In the genomic region with DNA sequence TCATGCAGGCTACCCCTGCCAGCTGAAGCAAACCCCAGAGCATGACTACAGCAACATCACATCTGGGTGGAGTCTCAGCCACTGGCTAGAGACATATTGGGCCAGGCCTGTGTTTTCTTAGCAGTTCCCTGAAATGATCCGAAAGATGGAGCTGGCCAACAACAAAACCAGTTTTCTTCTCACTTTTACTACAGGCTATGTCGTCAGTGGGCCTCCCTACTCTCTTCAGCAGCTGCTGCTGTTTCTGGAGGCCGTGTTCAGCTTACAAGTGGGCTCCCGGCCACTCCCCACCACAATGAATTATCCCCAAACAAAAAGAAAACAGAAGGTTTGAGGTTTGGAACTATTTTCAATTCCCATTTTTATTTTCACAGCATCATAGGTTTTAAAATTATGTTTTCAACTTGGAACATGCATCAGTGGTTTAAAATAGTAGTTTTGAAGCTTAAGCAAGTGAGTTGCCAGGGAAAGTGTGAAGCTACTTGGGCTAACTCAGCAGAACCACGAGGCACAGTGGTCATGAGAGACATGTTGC, we compare ENCODE assay signal across 22 mouse cellular contexts.
DNase-seq lines count a peak whose midpoint lies in the region.
"Had no signal": no experiment of that assay in that cellular context is flagged by ENCODE, and none has a peak within 500 bp of the region (broad histone marks: within the 10 kb centered on the region; RNA-seq: fewer than 3 reads in every experiment).

No protein-coding gene starts in this region.

- WGBS in heart, embryonic 10.5 days: 72% methylated on average over 5 of the region's 5 CpGs

- H3K36me3 ChIP-seq in heart, embryonic 10.5 days: no peaks in the 10 kb centered on the region
- H3K36me3 ChIP-seq: embryonic facial prominence, embryonic 12.5 days; forebrain, embryonic 15.5 days; heart, embryonic 15.5 days; hindbrain, embryonic 12.5 days; lung, embryonic 15.5 days; midbrain, embryonic 10.5 days had no signal

- peak; percentile 6 to 25 for DNase-seq in heart, adult 18-20 months
- no peak for DNase-seq in heart, embryonic 10.5 days (ENCODE audit: low spot score)
- peak; percentile 4 for DNase-seq in right cerebral cortex, adult 18-20 months
- no peak for DNase-seq in right cerebral cortex, postnatal 4 days
- DNase-seq in right cerebral cortex, postnatal 10 days (ENCODE audit: low spot score in 2 of 2): peak; percentile 30 to 53
- no peak for DNase-seq in urinary bladder, adult 18-20 months (ENCODE audit: low spot score in 2 of 2)
- DNase-seq in lung, postnatal 10 days: no peak
- DNase-seq: cerebellum, adult 8-10 months; gastrocnemius, postnatal 14 days; kidney, adult 18-20 months; spleen, adult 18-20 months had no signal

- no peak overlapping the region for H3K27ac ChIP-seq in heart, embryonic 10.5 days
- H3K27ac ChIP-seq: embryonic facial prominence, embryonic 12.5 days; forebrain, embryonic 15.5 days; heart, embryonic 15.5 days; hindbrain, embryonic 12.5 days; kidney, postnatal 0 days; layer of hippocampus, adult 2 months; liver, embryonic 14.5 days; lung, embryonic 15.5 days; macrophage; midbrain, embryonic 10.5 days had no signal

- H3K9me3 ChIP-seq in heart, embryonic 10.5 days: no peaks in the 10 kb centered on the region
- H3K9me3 ChIP-seq: embryonic facial prominence, embryonic 12.5 days; forebrain, embryonic 15.5 days; heart, embryonic 15.5 days; hindbrain, embryonic 12.5 days; lung, embryonic 15.5 days; midbrain, embryonic 10.5 days had no signal

- H3K27me3 ChIP-seq in heart, embryonic 10.5 days (ENCODE audit: insufficient read depth, poor library complexity, severe bottlenecking): no peaks in the 10 kb centered on the region
- H3K27me3 ChIP-seq: embryonic facial prominence, embryonic 12.5 days; forebrain, embryonic 15.5 days; heart, embryonic 15.5 days; hindbrain, embryonic 12.5 days; lung, embryonic 15.5 days had no signal

- H3K4me3 ChIP-seq in heart, embryonic 10.5 days: no peak overlapping the region
- H3K4me3 ChIP-seq: embryonic facial prominence, embryonic 12.5 days; erythroblast, embryonic 14.5 days; forebrain, embryonic 15.5 days; heart, embryonic 15.5 days; hindbrain, embryonic 12.5 days; layer of hippocampus, adult 2 months; lung, embryonic 15.5 days; midbrain, embryonic 10.5 days had no signal

- no peaks in the 10 kb centered on the region for H3K4me1 ChIP-seq in heart, embryonic 10.5 days
- H3K4me1 ChIP-seq: embryonic facial prominence, embryonic 12.5 days; forebrain, embryonic 15.5 days; heart, embryonic 15.5 days; hindbrain, embryonic 12.5 days; lung, embryonic 15.5 days; midbrain, embryonic 10.5 days had no signal

Comparison
In these comparisons a context has a peak if more than half of its experiments do, and no peak if none do; other contexts are left out.
1. DNase-seq: peak in heart, adult 18-20 months (2 of 2), right cerebral cortex, adult 18-20 months (single experiment) and right cerebral cortex, postnatal 10 days (2 of 2); none in heart, embryonic 10.5 days (single experiment), right cerebral cortex, postnatal 4 days (single experiment), urinary bladder, adult 18-20 months (0 of 2) and lung, postnatal 10 days (single experiment).